Mouse (Mus musculus) midbrain, embryonic 10.5 days (tissue): ENCODE results near the gene B130006D01Rik. TPM values are rescaled to one million over a fixed set of nuclear protein-coding genes. Genes with fewer than 3 reads are reported as not detected.

Experiments
- DNase-seq: peaks from one replicate; pipeline ENCODE4 v3.0.0-alpha.2; 2017; ENCODE audit warnings: low spot score
- H3K27ac ChIP-seq: fragments of 300-500 bp; sonication (generic); replicated peaks from 2 replicates; pipeline ENCODE4 v1.5.1; 2016; ENCODE audit warnings: mild to moderate bottlenecking
- H3K27me3 ChIP-seq: fragments of 300-500 bp; sonication (generic); 2 replicates; pipeline ENCODE4 v1.6.1; 2016; ENCODE audit warnings: low read depth, mild to moderate bottlenecking; ENCODE audit not compliant: poor library complexity, severe bottlenecking
- H3K36me3 ChIP-seq: fragments of 300-500 bp; sonication (generic); 2 replicates; pipeline ENCODE4 v1.6.1; 2016; ENCODE audit warnings: mild to moderate bottlenecking, moderate library complexity
- H3K4me1 ChIP-seq: fragments of 300-500 bp; sonication (generic); 2 replicates; pipeline ENCODE4 v1.6.1; 2016
- H3K4me3 ChIP-seq: fragments of 300-500 bp; sonication (generic); 2 replicates; pipeline ENCODE4 v1.5.1; 2016; ENCODE audit warnings: mild to moderate bottlenecking, moderate library complexity
- H3K9me3 ChIP-seq: fragments of 300-500 bp; sonication (generic); replicated peaks from 2 replicates; pipeline ENCODE4 v1.6.1; 2016; ENCODE audit warnings: mild to moderate bottlenecking
- WGBS: fragments of 180-500 bp; shearing (Covaris S2); methylation state at CpG from one replicate; pipeline ENCODE4 v1.1.7; 2016; 5-methylcytosine and 5-hydroxymethylcytosine counted together
- polyA plus RNA-seq: library from polyadenylated mRNA; unstranded; fragments of >200 nt; fragmentation: Nextera tagmentation; extraction: Ambion mirVana; gene quantifications from 2 replicates; pipeline ENCODE4 v1.2.1, GENCODE M21; 2016

Gene B130006D01Rik
- polyA plus RNA-seq, 1 experiment from 2014 or later: 0.93 TPM

- Histone ChIP-seq H3K4me3 (no peak overlapping the region), H3K4me1 (no peaks in the 10 kb centered on the region), H3K36me3 (no peaks in the 10 kb centered on the region), H3K9me3 (no peaks in the 10 kb centered on the region), H3K27ac (no peak overlapping the region), H3K27me3 (no peaks in the 10 kb centered on the region)
- whole genome bisulfite sequencing: 93% methylated on average over 13 of the region's 13 CpGs
- DNase-seq: no peak
Measured at GRCm38 (mm10) chr11:95700778-95701739, 22.3 kb upstream of the B130006D01Rik start.

GRCm38 (mm10) chr11:95704032-95704969, 19.1 kb upstream of the B130006D01Rik start:
- no peaks in the 10 kb centered on the region for H3K9me3 ChIP-seq
- H3K4me3 ChIP-seq: no peak overlapping the region
- no peaks in the 10 kb centered on the region for H3K27me3 ChIP-seq
- H3K36me3 ChIP-seq: no peaks in the 10 kb centered on the region
- 89% methylated on average over 12 of the region's 12 CpGs for WGBS
- no peak overlapping the region for H3K27ac ChIP-seq
- H3K4me1 ChIP-seq: no peaks in the 10 kb centered on the region
- no peak for DNase-seq

- H3K36me3 ChIP-seq: no peaks in the 10 kb centered on the region
- 77% methylated on average over 4 of the region's 4 CpGs for WGBS
- H3K4me1 ChIP-seq: no peaks in the 10 kb centered on the region
- H3K4me3 ChIP-seq: no peak overlapping the region
- no peaks in the 10 kb centered on the region for H3K27me3 ChIP-seq
- no peak overlapping the region for H3K27ac ChIP-seq
- no peak for DNase-seq
- H3K9me3 ChIP-seq: no peaks in the 10 kb centered on the region
Measured at GRCm38 (mm10) chr11:95704970-95705330, 18.4 kb upstream of the B130006D01Rik start.

GRCm38 (mm10) chr11:95709534-95710040, 13.8 kb upstream of the B130006D01Rik start:
- H3K9me3 ChIP-seq: no peaks in the 10 kb centered on the region
- no peak overlapping the region for H3K4me3 ChIP-seq
- 93% methylated on average over 6 of the region's 6 CpGs for WGBS
- no peak overlapping the region for H3K27ac ChIP-seq
- H3K36me3 ChIP-seq: no peaks in the 10 kb centered on the region
- DNase-seq: no peak
- H3K27me3 ChIP-seq: no peaks in the 10 kb centered on the region
- H3K4me1 ChIP-seq: peaks cover 20% of the 10 kb centered on the region

GRCm38 (mm10) chr11:95710478-95710877, 12.9 kb upstream of the B130006D01Rik start:
- Histone ChIP-seq H3K9me3 (no peaks in the 10 kb centered on the region), H3K4me1 (peaks cover 29% of the 10 kb centered on the region), H3K27me3 (no peaks in the 10 kb centered on the region), H3K27ac (no peak overlapping the region), H3K4me3 (no peak overlapping the region), H3K36me3 (no peaks in the 10 kb centered on the region)
- WGBS: 78% methylated on average over 7 of the region's 7 CpGs
- no peak for DNase-seq

- peak overlapping the region; percentile 98 for H3K4me3 ChIP-seq
- peak overlapping the region; percentile 97 for H3K27ac ChIP-seq
- no peaks in the 10 kb centered on the region for H3K36me3 ChIP-seq
- no peaks in the 10 kb centered on the region for H3K9me3 ChIP-seq
- peaks cover 30% of the 10 kb centered on the region for H3K4me1 ChIP-seq
- 35% methylated on average over 12 of the region's 12 CpGs for WGBS
- H3K27me3 ChIP-seq: no peaks in the 10 kb centered on the region
- no peak for DNase-seq
Measured at GRCm38 (mm10) chr11:95712085-95712562, 11.3 kb upstream of the B130006D01Rik start.

- Histone ChIP-seq H3K36me3 (no peaks in the 10 kb centered on the region), H3K27me3 (no peaks in the 10 kb centered on the region), H3K9me3 (no peaks in the 10 kb centered on the region), H3K4me3 (peak within 1 kb of the TSS; percentile 98), H3K27ac (peak within 1 kb of the TSS; percentile 97), H3K4me1 (peaks cover 30% of the 10 kb centered on the region)
- 1% methylated on average over 74 of the region's 103 CpGs for WGBS
- DNase-seq: peak; percentile 90
Measured at GRCm38 (mm10) chr11:95712563-95713224, 10.7 kb upstream of the B130006D01Rik start, which contains the start of gene Zfp652. Gene Zfp652, plus strand, starts transcription at chr11:95712673.

GRCm38 (mm10) chr11:95713225-95713810, 10.1 kb upstream of the B130006D01Rik start:
- peak; percentile 63 for DNase-seq
- H3K27me3 ChIP-seq: no peaks in the 10 kb centered on the region
- H3K4me1 ChIP-seq: peaks cover 30% of the 10 kb centered on the region
- WGBS: under 1% methylated on average over 45 of the region's 49 CpGs
- peak overlapping the region; percentile 97 for H3K27ac ChIP-seq
- peak overlapping the region; percentile 98 for H3K4me3 ChIP-seq
- H3K36me3 ChIP-seq: no peaks in the 10 kb centered on the region
- no peaks in the 10 kb centered on the region for H3K9me3 ChIP-seq

- 2% methylated on average over 13 of the region's 13 CpGs for WGBS
- H3K36me3 ChIP-seq: no peaks in the 10 kb centered on the region
- no peaks in the 10 kb centered on the region for H3K27me3 ChIP-seq
- H3K27ac ChIP-seq: peak overlapping the region; percentile 97
- peaks cover 30% of the 10 kb centered on the region for H3K4me1 ChIP-seq
- DNase-seq: no peak
- peak overlapping the region; percentile 98 for H3K4me3 ChIP-seq
- no peaks in the 10 kb centered on the region for H3K9me3 ChIP-seq
Measured at GRCm38 (mm10) chr11:95713811-95714241, 9.6 kb upstream of the B130006D01Rik start.

- H3K27me3 ChIP-seq: no peaks in the 10 kb centered on the region
- H3K36me3 ChIP-seq: no peaks in the 10 kb centered on the region
- WGBS: 53% methylated on average over 7 of the region's 7 CpGs
- H3K4me1 ChIP-seq: peaks cover 30% of the 10 kb centered on the region
- peak overlapping the region; percentile 98 for H3K4me3 ChIP-seq
- DNase-seq: no peak
- H3K9me3 ChIP-seq: no peaks in the 10 kb centered on the region
- no peak overlapping the region for H3K27ac ChIP-seq
Measured at GRCm38 (mm10) chr11:95714411-95714810, 9.0 kb upstream of the B130006D01Rik start.

GRCm38 (mm10) chr11:95716136-95716535, 7.3 kb upstream of the B130006D01Rik start:
- Histone ChIP-seq H3K4me3 (no peak overlapping the region), H3K9me3 (no peaks in the 10 kb centered on the region), H3K4me1 (peaks cover 30% of the 10 kb centered on the region), H3K27ac (no peak overlapping the region), H3K27me3 (no peaks in the 10 kb centered on the region), H3K36me3 (0 out of 2 replicates have a peak, but pooled peaks cover 3% of the 10 kb centered on the region)
- WGBS: 77% methylated on average over 8 of the region's 8 CpGs
- DNase-seq: no peak
